Mouse (Mus musculus) heart, postnatal 10 days (tissue): ENCODE measurements around the gene Rps5. TPM values are rescaled to one million over a fixed set of nuclear protein-coding genes. Genes with fewer than 3 reads are reported as not detected.
"Not testable (repeated sequence)": the region's sequence is repeated elsewhere in the genome, so short reads cannot be mapped to it uniquely, and the experiment has no call there.

Experiments used
- DNase-seq, 2 experiments: peaks; one replicate each; pipeline ENCODE4 v3.0.0; 2021
- intact Hi-C: fragments of 180-260 bp; cut with DNase I; formaldehyde crosslinking; loops from one replicate; pipeline ENCODE4 v1.15.1; 2025
- total RNA-seq, 2 experiments: library from RNA; stranded (reverse); gene quantifications; 2 replicates each; pipeline ENCODE4 v1.2.3; 2021

Gene Rps5
- total RNA-seq = 100 to 1,000 TPM; 740 to 748 TPM

DNA sequence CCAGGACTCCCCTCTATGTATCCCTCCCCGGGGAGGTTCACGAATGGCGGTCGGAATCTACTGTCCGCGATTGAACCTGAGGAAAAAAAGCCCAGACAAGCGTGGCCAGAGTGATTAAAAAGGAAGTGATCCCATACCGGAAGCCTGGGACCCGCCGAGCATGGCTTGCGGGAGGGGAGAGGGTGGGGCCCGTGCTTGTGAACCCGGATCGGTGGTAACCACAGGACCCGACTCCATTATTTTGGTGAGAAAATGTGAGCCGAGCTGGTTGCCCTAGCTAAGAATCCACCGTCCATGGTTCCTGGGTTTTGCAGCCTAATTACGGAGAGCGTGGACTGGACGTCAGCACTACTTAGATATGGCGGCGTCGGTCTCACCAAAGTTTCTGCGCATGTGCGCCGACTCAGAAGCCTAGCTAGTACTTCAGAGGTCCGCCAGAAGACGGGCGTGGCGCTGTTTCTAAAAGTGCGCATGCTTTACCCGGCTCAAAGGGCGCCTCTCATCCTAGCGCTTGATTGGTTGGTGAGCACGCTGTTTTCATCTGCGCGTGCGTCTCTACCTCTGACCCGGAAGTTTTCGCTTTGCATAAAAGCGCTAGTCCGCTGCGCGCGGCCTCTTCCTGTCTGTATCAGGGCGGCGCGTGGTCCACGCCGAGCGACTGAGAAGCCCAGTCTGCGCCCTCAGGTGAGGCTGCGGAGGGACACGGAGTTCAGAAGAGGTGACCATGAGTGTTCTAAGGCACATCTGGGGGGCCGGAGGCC lies at the start of gene Rps5:
Gene Rps5 (plus strand): TSS at position 586 of the 761 bp plus-strand sequence.
- intact Hi-C loops = loop anchor here (2.0 to 5.0 kb wide), 3 partner anchors 27 to 115 kb away; partner anchors contain the start of gene Ube2m
- DNase-seq = peak; percentile 99

- intact Hi-C loops = no loop called here
- DNase-seq = peak; percentile 14 to 54
Measured at GRCm38 (mm10) chr7:12874301-12874700, 47.8 kb upstream of the Rps5 start.

- DNase-seq = no peak
Measured at GRCm38 (mm10) chr7:12880036-12880435, 42.1 kb upstream of the Rps5 start.

GRCm38 (mm10) chr7:12880497-12880896 lies 41.6 kb upstream of the Rps5 start:
- not testable (repeated sequence) for DNase-seq
- intact Hi-C loops = loop anchor here (2.0 to 10.0 kb wide), 3 partner anchors 46 to 394 kb away; partner anchors contain the start of genes Lig1, Zfp110, Zscan18 and Zswim9

More at GRCm38 (mm10) chr7:12880036-12880435, 42.1 kb upstream of the Rps5 start:
- intact Hi-C loops = loop anchor here (2.0 to 10.0 kb wide), 3 partner anchors 45 to 395 kb away; partner anchors contain the start of genes Lig1, Zfp110, Zscan18 and Zswim9

GRCm38 (mm10) chr7:12880911-12881660 lies 41.0 kb upstream of the Rps5 start, which contains the start of gene Zfp128:
Zfp128 (plus strand) TSS chr7:12881177.
- intact Hi-C loops = loop anchor here (2.0 to 10.0 kb wide), 3 partner anchors 46 to 394 kb away; partner anchors contain the start of genes Lig1, Zfp110, Zscan18 and Zswim9
- peak; percentile 96 to 97 for DNase-seq

DNA sequence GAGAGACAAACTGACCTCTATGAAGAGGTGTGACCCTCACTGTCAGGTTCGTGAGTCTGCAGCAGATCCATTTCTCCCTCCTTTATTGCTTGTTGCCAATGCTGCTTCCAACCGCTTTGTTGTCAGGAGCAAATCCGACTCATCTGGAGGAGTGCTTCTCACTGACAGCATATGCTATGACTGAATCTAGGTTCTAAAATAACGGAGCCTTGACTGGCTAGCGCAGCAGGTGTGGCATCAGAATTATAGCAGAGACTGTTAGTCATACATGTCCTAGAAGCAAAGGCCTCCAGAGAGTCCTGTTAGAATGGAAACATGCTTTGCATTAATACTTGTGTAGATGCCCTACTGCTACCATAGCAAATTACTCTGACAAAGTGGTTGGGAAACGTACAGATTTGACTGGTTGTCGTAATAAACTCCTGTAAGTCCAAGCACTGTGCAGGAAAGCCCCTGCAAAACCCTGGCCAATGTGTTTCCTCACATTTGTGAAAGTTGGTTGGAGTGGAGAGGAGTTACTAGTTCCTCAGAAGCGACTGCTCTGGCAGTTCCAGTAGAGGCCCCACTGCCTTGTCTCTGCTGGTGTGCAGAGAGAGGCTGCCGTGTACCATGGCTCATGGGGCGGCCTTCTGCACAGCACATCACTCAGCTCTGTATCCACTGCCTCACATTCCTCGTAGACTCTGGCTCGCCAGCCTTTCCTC lies 35.4 kb upstream of the Rps5 start:
- intact Hi-C loops = loop anchor here (10.0 kb wide), 1 partner anchor 388 kb away; the partner anchor contains the start of genes Lig1 and Zswim9
- DNase-seq = no peak

DNA sequence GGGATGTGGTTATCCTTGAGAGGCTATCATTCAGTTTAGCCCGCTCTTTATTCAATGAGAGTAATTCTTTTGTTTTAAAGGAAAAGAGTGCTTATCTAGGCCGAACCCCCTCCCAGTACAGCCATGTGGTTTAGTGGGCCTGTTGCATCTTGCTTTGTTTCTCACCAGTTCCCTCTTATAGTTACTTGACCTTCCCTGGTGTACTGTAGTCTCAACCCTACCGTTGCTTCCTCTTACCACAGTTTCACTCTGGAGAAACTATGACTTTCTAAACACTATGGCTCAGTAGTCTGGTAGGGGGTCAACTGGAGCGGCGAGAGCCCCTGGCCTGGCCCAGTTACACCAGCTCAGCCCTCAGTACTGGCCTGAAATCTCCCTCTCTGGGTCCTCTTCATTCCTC lies 34.5 kb upstream of the Rps5 start:
- intact Hi-C loops = loop anchor here (10.0 kb wide), 1 partner anchor 387 kb away; the partner anchor contains the start of genes Lig1 and Zswim9
- DNase-seq = no peak

GRCm38 (mm10) chr7:12890928-12891327 lies 31.2 kb upstream of the Rps5 start:
- DNase-seq = no peak
- intact Hi-C loops = loop anchor here (10.0 kb wide), 1 partner anchor 416 kb away; the partner anchor contains the start of gene Zfp606

DNA sequence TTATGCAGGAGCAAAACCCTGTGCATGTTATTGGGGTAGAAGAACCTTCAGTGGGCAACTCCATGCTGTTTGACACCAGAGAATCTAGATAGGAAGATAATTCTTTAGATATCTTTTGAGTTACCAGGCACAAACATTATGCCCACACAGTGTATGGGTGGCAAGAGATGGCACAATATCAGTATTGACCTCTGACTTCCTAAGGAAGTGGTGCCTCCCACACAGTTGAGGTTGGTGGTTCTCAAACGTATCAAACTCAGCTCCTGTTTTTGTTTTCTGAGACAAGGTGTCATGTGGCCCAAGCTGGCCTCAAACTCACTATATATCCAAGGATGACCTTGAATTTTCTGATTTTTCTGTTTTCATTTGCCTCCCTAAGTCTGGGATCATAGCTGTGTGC lies 30.8 kb upstream of the Rps5 start:
- intact Hi-C loops = loop anchor here (10.0 kb wide), 1 partner anchor 417 kb away; the partner anchor contains the start of gene Zfp606
- DNase-seq = no peak

DNA sequence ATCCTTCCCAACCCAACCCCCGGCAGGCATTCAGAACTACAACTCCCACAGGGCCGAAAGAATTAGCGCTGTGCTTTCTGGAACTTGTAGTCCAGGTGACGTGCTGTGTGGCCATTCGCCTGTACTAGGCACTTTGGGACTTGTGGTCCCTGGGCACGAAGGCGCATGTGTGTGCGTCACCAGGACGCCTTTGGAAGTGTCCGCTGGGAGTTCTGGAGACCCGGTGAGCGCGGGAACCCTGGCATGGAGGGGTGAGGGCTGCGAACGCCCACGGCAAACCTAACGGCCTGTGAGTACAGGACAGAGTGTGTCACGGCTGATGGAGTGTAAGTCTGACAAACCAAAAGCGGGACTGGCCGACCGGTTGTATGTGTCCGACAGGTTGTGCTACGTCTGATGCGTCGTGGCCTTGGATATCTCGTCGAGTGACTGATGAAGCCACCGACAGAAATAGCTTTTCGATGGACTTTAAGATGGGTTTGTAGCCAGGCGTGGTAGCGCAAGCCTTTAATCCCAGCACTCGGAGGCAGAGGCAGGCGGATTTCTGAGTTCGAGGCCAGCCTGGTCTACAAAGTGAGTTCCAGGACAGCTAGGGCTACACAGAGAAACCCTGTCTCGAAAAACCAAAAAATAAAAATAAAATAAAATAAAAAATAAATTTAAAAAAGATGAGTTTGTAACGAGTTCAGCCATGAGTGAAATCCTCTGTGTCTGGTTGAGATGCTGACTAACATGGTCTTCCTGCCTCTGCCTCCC lies 24.3 kb upstream of the Rps5 start, which contains the start of gene Zscan22:
Gene Zscan22 (plus strand): TSS at position 161 of the 756 bp plus-strand sequence.
- peak; percentile 96 for DNase-seq
- intact Hi-C loops = loop anchor here (2.0 to 10.0 kb wide), 2 partner anchors 15 to 423 kb away; partner anchors contain the start of gene Zfp606

DNA sequence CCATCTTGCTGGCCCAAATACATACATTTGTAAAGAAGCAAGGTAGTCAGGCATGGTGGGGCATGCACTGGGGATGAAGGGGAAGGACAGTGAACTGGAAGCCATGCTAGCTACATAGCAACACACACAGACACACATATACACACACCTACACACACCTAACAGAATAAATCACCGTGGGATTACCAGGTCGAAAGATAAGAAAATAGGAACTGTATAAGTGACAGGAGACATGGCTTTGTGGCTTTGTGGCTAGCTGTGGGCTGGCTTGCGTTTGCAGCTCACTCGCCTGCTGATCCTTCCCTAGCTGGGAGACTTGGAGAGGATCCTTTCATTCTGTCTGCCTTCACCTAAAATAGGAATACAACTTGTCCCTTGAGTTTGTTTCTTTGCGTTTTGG lies 20.6 kb upstream of the Rps5 start:
- DNase-seq = no peak
- intact Hi-C loops = no loop called here

- intact Hi-C loops = no loop called here
- no peak for DNase-seq
Measured at GRCm38 (mm10) chr7:12903623-12904022, 18.5 kb upstream of the Rps5 start.

- DNase-seq = no peak
Measured at GRCm38 (mm10) chr7:12905146-12905545, 16.9 kb upstream of the Rps5 start.

DNA sequence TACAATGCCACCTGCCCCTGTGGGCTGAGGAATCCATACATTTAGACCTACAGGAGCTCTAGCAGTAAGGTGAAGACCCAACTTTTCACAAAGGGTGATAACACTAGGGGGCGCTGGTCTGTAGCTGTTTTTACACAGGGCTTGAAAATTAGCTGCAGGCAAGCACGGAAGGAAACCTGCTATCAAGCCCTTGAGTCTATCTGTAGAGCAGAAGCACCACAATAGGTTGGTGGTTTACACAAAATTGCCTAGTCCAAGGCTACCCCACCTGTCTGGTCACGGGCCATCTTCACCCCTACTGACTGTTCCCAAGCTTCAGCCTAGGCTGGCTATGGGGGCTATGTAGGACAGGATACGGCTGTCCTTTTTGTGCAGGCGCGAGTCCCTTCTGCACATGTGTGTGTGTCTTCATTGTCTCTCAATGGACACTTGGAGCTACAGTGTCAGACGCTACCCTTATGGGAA lies 12.6 kb upstream of the Rps5 start:
- intact Hi-C loops = no loop called here

More at GRCm38 (mm10) chr7:12905146-12905545, 16.9 kb upstream of the Rps5 start:
- intact Hi-C loops = no loop called here

DNA sequence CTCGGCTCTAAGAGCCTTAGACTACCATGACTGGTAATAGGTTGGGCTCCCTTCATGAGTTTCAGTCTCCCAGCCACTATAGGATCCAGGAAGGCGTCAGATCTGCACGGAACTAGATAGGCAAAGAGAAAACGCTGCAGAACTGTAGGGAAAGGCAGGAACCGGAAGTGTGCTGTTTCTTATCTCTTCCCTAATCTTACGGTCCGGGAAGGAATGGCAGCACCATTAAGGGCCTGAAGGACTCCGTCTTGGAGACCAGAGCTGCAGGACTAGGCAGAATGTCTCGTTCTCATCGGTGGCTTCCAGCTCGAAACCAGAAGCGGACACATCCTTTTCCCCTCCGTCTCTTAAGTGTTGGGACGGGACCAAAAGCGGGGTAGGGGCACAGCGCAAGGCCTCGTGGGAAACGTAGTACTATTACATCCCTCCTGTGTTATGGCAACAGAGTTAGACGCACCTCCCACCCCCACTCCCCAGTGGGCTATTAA lies 11.9 kb upstream of the Rps5 start:
- intact Hi-C loops = loop anchor here (1.0 kb wide), 1 partner anchor 99 kb away; no protein-coding TSS in a partner anchor
- DNase-seq = peak; percentile 69 to 77

More for the DNA sequence above, 12.6 kb upstream of the Rps5 start:
- peak; percentile 78 to 87 for DNase-seq

- intact Hi-C loops = loop anchor here (1.0 kb wide), 1 partner anchor 133 kb away; no protein-coding TSS in a partner anchor
- peak in 1 of 2 experiments; percentile 35 for DNase-seq
Measured at GRCm38 (mm10) chr7:12913556-12913955, 8.5 kb upstream of the Rps5 start.

- intact Hi-C loops = loop anchor here (5.0 kb wide), 2 partner anchors 42 to 117 kb away; partner anchors contain the start of gene Ube2m
- not testable (repeated sequence) for DNase-seq
Measured at GRCm38 (mm10) chr7:12920495-12920894, 1.6 kb upstream of the Rps5 start.

- intact Hi-C loops = loop anchor here (5.0 kb wide), 2 partner anchors 41 to 116 kb away; partner anchors contain the start of gene Ube2m
Measured at GRCm38 (mm10) chr7:12921318-12921704, 779 bp upstream of the Rps5 start.

More at GRCm38 (mm10) chr7:12921318-12921704, 779 bp upstream of the Rps5 start:
- DNase-seq = no peak
